Mouse (Mus musculus) testis, adult 2 months (tissue): ENCODE measurements around the gene Ttc29. TPM values are rescaled to one million over a fixed set of nuclear protein-coding genes. Genes with fewer than 3 reads are reported as not detected.

ENCODE experiments used
- H3K27ac ChIP-seq: fragments of 200-500 bp; 2 replicates; pipeline ENCODE4 v1.5.1; 2012; ENCODE audit warnings: low read depth, low read length; ENCODE audit not compliant: control insufficient read depth, insufficient read depth
- H3K27me3 ChIP-seq: fragments of 200-500 bp; 2 replicates; pipeline ENCODE4 v1.6.1; 2012; ENCODE audit warnings: mild to moderate bottlenecking, low read length, moderate library complexity; ENCODE audit not compliant: control insufficient read depth, insufficient read depth
- H3K36me3 ChIP-seq: fragments of 200-500 bp; 2 replicates; pipeline ENCODE4 v1.6.1; 2012; ENCODE audit warnings: mild to moderate bottlenecking, low read length; ENCODE audit not compliant: control insufficient read depth, insufficient read depth
- H3K4me1 ChIP-seq: fragments of 200-500 bp; 2 replicates; pipeline ENCODE4 v1.6.1; 2012; ENCODE audit warnings: low read length; ENCODE audit not compliant: control insufficient read depth, insufficient read depth
- H3K4me3 ChIP-seq: fragments of 200-500 bp; 2 replicates; pipeline ENCODE4 v1.5.1; 2012; ENCODE audit warnings: low read depth, mild to moderate bottlenecking, low read length, moderate library complexity, mixed read lengths; ENCODE audit not compliant: control insufficient read depth
- CTCF ChIP-seq: fragments of 200-500 bp; IDR thresholded peaks from 2 replicates; pipeline ENCODE4 v1.5.1; 2012; ENCODE audit warnings: low read depth, mild to moderate bottlenecking, inconsistent platforms, low read length, moderate library complexity; ENCODE audit not compliant: control insufficient read depth, insufficient read depth, insufficient replicate concordance
- POLR2A ChIP-seq: fragments of 200-500 bp; IDR thresholded peaks from 2 replicates; pipeline ENCODE4 v1.6.1; 2012; ENCODE audit warnings: low read depth, mild to moderate bottlenecking, inconsistent platforms, low read length, moderate library complexity; ENCODE audit not compliant: control insufficient read depth
- polyA plus RNA-seq: library from polyadenylated mRNA; depleted of rRNA; stranded (reverse); fragments of >200 nt; gene quantifications from 2 replicates; pipeline ENCODE4 v1.2.3, GENCODE M21; 2012

The Ttc29 gene
- polyA plus RNA-seq, 1 experiment: 164 TPM

DNA sequence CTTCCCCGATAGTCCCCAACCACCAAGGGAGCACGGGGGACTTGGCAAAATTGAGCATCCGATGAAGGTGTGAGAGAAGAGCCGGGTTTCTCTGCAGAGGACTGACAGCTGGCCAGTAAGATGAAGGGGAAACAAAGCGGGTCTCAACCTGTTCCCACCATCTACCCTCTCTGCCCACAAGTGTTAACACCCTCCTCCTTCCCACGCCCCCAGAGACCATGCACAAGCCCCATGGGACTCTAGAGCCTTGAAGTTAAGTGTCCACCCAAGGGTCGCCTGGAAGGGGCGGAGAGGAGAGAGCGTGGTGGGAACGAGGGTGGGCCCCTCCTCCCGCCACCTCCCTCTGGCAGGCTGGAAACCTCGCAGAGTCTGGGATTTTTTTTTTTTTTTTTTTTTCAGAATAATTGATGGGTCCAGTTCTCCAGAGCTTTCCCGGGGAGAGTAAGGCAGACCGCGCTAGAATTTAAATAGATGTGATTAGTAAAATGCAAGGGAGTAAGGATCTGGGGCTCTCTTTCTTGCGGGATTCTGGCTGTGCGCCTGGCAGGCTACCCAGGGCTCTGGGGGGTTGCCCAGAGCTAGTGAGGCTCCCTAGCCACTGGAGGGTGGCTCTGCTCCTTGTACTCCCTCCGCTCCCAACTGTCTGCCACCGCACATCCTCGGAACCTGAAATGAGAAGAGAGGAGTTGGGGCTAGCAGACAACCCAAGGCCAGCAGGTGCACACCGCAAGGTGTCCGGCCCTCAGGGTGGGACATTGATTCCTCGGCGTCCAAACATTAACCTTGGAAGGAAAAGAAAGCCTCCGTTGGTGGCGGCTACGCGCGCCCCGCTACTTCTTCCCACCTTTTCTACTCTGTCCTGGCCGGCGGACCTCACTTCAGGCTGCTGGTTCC lies 214.0 kb downstream of the Ttc29 start:
- Histone ChIP-seq H3K27me3 (peaks cover 4% of the 10 kb centered on the region; the same call in 1 of the 2 replicates), H3K4me3 (no peak overlapping the region), H3K36me3 (no peaks in the 10 kb centered on the region), H3K4me1 (peaks cover 9% of the 10 kb centered on the region), H3K27ac (no peak overlapping the region)
- TF ChIP-seq POLR2A: no peak

DNA sequence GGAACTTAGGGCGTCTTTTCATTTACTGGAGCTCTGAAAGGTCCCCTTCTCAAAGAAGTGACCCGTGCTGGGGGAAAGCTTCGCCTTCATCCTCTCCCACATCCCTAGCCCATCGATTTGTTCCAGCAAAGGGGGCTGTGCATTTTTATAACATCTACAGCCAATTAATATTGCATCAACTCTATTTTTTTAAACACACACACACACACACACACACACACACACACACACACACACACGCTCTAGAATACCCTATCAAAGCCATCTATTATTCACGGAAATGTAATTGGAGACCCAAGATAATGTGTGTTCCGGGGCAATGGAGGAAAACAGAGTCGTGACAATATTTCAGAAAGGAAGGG lies 214.7 kb downstream of the Ttc29 start:
- H3K27me3 ChIP-seq: peaks cover 4% of the 10 kb centered on the region; the same call in 1 of the 2 replicates

GRCm38 (mm10) chr8:78428148-78428547 lies 215.1 kb downstream of the Ttc29 start:
- H3K27ac ChIP-seq: no peak overlapping the region
- H3K4me3 ChIP-seq: no peak overlapping the region
- TF ChIP-seq CTCF (no peak), POLR2A (no peak)
- H3K27me3 ChIP-seq: peaks cover 4% of the 10 kb centered on the region; the same call in 1 of the 2 replicates
- no peaks in the 10 kb centered on the region for H3K36me3 ChIP-seq
- H3K4me1 ChIP-seq: peaks cover 9% of the 10 kb centered on the region

More for the DNA sequence above, 214.7 kb downstream of the Ttc29 start:
- no peak for TF ChIP-seq POLR2A
- no peak for TF ChIP-seq CTCF
- H3K27ac ChIP-seq: no peak overlapping the region
- H3K4me3 ChIP-seq: no peak overlapping the region
- H3K4me1 ChIP-seq: peaks cover 9% of the 10 kb centered on the region
- H3K36me3 ChIP-seq: no peaks in the 10 kb centered on the region

DNA sequence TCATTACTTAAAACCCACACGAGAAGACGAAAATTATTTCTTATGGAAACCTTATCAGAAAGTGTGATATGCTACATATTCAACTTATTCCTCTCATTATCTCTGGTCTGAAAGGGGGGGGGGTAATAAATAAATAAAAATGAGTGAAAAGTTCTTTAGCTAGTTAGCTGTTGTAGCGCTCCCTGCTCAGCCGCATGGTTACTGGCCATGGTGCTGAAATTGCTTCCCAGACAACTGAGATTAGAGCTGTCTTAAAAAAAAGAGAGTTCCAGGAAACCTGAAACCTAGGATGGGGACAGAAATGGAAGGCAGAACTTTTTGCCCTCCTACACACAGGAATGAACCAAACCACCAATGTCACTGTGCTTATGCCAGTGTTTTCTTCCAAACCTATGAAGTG lies 218.3 kb downstream of the Ttc29 start:
- peaks cover 20% of the 10 kb centered on the region for H3K4me1 ChIP-seq
- H3K36me3 ChIP-seq: no peaks in the 10 kb centered on the region
- peaks cover 4% of the 10 kb centered on the region; the same call in 1 of the 2 replicates for H3K27me3 ChIP-seq
- H3K4me3 ChIP-seq: no peak overlapping the region
- no peak for TF ChIP-seq CTCF
- TF ChIP-seq POLR2A: no peak
- H3K27ac ChIP-seq: no peak overlapping the region

- H3K4me3 ChIP-seq: no peak overlapping the region
- no peak overlapping the region for H3K27ac ChIP-seq
- peaks cover 2% of the 10 kb centered on the region; the same call in 1 of the 2 replicates for H3K27me3 ChIP-seq
- no peaks in the 10 kb centered on the region for H3K36me3 ChIP-seq
- TF ChIP-seq POLR2A: no peak
- no peak for TF ChIP-seq CTCF
- H3K4me1 ChIP-seq: peaks cover 18% of the 10 kb centered on the region
Observed at GRCm38 (mm10) chr8:78432451-78432850, 219.4 kb downstream of the Ttc29 start.

GRCm38 (mm10) chr8:78433318-78433717 lies 220.2 kb downstream of the Ttc29 start:
- Histone ChIP-seq H3K4me1 (peaks cover 20% of the 10 kb centered on the region), H3K27ac (no peak overlapping the region), H3K36me3 (no peaks in the 10 kb centered on the region), H3K27me3 (no peaks in the 10 kb centered on the region; the same call in 1 of the 2 replicates), H3K4me3 (no peak overlapping the region)
- TF ChIP-seq POLR2A (no peak), CTCF (no peak)

DNA sequence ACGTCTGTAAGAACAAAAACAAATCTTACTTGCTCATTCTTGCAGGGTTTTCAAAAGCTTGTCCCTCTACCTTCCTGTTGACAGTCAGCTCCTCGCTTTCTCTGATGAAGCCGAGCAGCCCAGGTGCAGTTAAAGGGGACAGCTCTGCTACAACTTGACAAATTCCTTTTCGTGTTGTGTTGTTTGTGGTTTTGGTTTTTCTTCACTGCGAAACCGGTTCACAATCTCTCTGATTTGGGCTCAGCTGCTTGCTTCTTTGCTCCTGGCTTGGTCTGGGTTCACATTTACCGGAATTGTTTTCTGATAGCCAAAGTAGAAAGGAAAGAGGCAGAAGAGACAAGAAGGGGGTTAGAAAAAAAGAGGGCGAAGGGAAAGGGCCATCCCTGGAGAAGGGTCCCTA lies 221.2 kb downstream of the Ttc29 start:
- Histone ChIP-seq H3K4me1 (peaks cover 20% of the 10 kb centered on the region), H3K4me3 (no peak overlapping the region), H3K27me3 (no peaks in the 10 kb centered on the region; the same call in 1 of the 2 replicates), H3K36me3 (no peaks in the 10 kb centered on the region), H3K27ac (no peak overlapping the region)
- no peak for TF ChIP-seq CTCF
